Mouse (Mus musculus) lung, postnatal 25 days (tissue): ENCODE results near the gene Myl12a.

Experiments used
- DNase-seq: peaks from one replicate; pipeline ENCODE4 v3.0.0; 2022; ENCODE audit warnings: low spot score

Myl12a gene

DNA sequence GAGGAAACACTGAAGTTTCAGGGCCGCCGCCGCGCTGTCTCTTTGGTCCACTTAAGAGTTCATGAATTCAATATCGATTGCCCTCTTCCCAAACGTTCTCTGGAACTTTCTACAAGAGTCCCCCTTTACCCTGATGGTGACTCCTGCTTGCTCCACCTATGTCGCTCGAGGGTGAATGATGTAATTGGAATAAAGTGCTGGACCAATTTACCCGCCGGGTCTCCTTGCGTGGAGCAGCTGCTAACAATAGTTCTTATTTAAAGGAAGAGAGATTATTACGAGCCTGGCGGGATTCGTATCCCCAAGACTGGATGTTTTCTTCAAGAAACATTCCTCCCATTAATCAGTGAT, at the start of gene Myl12a:
TSS of gene Myl12a (minus strand) at position 135 of the 351 bp plus-strand sequence.
- no peak for DNase-seq

DNA sequence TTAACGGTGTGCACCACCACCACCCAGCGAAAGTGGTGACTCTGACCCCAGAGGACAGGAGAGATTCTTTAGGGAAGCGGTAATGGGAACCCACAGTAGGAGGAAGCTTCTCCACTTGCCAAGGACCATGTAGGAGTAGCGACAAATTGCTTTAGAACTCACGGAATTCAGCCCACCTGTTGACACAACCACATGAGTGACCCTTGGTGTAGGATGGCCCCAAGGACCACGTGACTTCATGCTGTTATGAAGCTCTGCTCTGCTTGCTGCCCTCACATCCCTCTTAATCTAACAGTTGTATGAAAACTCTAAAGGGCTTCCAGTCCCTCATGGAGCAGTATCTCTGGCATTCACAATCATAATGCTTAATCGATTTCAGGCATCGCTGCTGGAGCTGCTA, 46.6 kb upstream of the Myl12a start:
- no peak for DNase-seq

DNA sequence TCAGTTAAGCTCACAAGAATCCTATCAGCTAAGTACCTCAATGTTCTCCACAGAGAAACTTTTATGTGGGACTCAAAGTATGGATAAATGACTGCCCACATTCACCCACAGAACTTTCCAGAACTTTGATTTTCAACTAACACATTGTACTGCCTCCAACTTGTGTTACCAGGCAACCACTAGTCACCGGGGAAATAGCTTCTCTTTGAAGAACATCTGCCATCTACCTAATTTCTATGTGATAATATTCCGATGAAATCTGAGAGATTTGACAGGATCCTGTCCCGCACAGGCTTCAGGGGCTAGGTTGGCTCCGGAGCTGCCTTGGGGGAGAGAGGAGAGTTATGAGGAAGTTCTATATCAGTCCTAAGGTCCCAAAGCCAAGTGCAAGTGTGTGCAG, 44.2 kb upstream of the Myl12a start:
- no peak for DNase-seq

DNA sequence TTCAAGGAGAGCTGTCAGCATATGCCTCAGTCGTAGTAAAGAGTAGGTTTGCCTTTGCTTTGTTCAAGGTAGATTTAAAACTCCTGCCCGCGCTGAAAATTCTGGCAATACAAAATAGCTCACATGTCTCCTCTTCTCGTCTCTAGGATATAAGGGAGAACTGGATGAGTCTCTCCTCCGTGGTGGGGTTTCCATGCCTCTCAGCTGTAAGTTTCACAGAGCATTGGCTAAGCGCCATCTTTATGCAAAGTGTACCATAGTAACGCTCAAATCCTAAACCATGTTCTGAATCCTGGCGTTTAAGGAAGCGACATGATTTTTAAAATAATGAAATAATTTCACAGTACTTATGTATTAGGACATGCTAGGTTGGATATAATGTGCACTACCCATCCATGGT, 42.9 kb upstream of the Myl12a start:
- DNase-seq: no peak

DNA sequence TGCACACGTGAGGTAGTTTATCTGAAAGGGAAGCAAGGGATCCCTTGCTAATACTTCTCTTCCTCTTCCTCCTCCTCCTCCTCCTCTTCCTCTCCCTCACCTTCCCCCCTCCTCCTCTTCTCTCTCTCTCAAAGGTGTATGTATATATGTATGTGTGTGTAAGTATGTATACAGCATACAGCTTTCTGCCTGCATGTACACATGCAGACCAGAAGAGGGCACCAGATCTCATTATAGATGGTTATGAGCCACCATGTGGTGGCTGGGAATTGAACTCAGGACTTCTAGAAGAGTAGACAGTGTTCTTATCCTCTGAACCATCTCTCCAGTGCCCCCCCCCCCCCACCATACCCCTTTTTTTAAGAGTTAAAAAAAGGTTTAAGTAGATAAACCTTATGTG, 40.0 kb upstream of the Myl12a start:
- DNase-seq: no peak

DNA sequence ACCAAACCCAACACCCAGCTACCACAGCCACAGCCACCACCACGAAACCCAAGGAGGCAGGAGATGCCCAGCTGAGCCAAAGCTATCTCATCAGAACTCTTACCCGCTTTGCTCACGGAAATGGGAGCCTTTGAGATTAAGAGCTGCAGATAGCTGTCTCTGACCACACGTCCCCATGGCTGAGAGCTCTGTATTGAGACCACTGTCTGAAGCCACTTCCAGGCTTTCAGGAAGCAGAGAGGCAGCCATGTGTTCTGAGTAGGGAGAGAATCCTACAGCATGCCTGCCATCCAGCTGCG, 37.9 kb upstream of the Myl12a start:
- DNase-seq: no peak

DNA sequence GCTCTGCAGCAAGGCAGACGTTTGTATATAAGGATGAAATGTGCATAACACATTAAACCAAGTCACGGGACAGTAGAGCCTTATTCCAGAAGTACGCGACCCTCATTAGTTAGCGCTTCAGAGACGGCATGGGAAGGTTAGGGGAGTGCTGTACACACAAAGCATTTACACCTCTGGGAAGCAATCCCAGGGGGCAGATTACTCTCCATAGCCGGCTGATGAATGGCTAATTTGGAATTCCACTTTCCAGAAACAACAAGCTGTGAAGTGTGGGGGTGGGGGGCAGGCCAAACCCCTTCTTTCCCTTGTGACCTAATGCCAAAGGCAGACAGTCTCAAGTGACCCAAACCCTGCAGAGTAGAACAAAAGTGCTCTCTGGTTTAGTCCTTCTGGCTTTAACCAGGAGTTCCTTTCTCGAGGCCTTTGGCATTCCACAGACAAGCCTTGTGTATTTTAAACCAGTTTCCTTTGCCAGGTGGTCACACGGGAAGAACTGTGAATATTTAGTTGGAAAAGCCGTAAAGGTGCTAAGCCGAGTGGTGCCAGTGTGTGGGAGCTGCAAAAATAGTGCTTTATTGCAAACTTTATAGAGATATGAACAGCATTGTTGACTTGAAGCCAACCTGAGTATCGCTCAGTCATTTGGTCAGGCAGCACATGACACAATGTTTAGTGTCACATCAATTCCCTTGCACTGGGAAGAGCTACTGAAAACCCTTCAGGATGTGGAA, 37.3 kb upstream of the Myl12a start:
- no peak for DNase-seq

DNA sequence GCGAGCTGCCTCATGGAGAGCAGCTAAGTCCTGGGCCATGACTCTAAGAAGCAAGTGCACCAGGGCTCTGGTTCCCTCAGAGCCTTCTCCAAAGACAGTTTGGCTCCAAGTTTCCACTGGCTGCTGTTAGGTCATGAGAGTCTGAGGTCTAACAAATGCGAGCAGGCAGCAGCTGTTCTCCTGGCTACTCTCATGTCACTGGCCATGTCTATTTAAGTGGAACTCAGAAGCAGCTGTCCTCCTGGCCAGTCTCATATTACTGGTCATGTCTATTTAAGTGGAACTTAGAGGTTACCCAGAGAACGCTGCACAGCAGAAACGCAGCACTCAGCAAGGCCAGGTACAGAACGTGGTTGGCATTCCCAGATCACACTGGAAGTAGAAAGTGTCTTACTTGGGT, 36.1 kb upstream of the Myl12a start:
- DNase-seq: no peak

DNA sequence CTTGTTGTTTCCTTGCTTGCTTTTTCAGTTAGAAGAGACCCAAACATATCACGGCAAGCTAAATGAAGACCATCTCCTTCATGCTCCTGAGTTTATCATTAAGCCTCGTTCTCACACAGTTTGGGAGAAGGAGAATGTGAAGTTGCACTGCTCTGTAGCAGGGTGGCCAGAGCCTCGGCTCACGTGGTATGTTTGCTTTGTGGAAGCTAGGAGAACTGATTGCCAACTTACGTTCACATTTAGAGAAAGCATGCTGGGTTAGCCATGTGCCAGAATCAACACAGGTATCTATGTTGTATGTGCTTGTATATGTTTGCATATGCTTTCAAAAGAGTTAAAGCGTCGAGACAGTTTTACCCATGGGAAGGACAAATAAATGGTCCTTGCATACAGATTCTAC, 34.5 kb upstream of the Myl12a start:
- DNase-seq: no peak

DNA sequence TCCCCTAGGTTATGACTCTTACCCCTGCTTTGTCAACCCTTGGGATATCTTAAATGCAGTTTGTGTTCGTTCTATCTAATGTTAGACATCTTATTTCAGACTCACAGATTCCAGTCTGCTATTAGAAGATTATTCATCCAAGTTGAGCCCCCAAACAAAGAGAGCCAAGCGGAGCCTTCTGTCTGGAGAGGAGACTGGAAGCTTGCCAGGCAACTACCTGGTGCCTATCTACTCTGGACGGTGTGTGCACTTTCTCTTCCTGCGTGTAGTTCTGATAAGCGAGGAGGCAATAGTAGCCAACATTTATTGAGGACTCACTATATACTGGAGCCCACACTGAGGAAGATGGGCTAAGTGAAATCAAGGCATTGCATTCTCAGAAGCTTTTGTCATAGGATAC, 31.8 kb upstream of the Myl12a start:
- DNase-seq: no peak

DNA sequence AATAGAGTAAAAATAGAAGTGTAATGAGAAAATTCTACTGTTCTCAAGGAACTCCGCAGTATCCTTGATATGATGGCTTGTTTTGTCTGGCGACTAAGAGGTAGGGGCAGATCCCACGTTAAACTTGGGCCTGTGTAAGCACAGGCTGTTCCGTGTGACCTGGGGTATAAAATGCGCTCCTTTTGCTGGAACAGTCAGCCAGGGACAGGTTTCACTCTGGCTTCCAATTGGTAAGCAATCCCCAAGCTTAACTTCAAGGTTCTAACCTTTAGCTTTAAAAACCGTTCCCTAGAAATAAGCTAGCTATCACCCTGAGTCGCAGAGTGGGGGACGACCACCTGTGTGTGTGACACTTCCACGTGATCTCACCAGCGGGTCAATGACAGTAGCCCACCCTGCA, 30.0 kb upstream of the Myl12a start:
- no peak for DNase-seq

DNA sequence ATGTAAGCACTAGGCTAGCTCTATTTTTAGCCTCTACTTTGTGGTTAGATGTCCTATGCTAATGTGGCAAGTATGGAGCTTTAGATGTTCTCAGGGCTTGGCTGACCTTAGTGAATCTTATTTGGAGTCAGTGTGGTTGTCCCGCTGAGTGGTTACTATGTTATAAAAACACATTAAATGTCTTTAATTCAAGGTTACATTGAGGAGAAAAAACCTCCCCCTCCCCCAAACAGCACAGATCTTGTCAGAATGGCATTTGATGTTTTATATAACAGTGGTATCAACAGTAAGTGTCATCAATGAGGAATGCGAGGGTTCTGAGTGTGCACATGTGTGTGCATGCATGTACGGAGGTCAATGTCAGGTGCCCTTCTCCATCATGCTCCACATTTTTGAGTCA, 24.5 kb upstream of the Myl12a start:
- no peak for DNase-seq

DNA sequence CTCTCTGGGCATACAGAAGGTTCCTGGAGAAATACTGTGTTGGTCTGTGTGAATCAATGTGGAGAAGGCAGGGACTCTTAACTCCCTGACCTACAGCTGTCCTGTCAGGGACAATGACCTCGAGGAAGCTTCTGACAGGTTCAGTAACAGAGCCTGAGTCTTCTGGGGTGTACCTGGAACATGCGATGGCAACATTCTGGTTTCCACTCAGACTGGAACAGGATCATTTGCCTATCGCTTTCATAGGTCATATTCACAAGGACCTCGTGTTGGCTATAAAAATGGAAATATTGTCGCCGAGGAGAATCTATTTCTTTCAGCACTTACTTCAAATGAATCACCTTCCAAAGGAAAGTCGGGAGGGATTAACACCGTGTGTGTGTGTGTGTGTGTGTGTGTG, 23.2 kb upstream of the Myl12a start:
- no peak for DNase-seq

DNA sequence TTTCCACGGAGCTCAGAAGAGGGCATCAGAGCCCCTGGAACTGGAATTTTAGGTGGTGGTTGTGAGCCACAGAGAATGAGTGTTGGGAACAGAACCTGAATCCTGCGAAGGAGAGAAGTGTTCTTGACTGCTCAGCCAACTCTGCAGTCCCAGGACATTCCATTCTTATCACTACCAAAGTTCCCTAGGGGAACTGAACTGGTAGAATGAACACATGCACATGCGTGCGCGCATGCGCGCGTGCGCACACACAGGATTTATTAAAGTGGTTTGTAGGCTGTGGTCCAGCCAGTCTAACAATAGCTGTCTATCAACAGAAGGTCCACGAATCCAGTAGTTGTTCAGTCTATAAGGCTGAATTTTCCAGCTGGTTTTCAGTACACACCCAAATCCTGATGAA, 21.4 kb upstream of the Myl12a start:
- DNase-seq: no peak

DNA sequence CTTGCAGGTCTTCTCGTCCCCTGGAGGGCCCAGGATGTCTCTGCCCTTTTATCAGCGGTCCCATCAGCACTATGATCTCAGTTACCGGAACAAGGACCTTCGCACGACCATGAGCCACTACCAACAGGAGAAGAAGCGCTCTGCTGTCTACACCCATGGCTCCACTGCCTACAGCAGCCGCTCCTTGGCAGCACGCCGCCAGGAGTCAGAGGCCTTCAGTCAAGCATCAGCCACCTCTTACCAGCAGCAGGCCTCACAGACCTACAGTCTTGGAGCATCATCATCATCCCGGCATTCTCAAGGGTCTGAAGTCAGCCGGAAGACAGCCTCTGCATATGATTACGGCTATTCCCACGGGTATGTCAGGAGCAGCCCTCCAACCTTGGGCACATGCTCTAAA, 20.2 kb upstream of the Myl12a start:
- DNase-seq: no peak

DNA sequence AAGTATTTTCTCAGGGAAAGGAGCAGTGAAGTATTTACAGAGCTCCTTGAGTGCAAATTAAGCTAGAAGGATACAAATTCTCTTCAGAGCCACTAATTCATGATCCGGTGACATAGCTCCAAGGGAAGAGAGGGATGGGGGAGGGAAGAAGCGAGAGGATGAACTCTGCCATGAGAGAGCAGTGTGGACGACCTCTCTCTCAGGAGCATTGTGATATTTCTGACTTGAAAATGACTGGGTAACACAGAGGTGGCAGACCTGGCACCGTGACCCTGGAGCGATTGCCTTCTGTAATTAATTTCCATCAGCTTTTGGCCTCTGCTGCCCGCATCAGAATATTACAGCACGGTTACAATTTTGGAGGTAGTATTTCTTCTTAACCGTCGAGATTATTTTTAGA, 17.2 kb upstream of the Myl12a start:
- DNase-seq: no peak

DNA sequence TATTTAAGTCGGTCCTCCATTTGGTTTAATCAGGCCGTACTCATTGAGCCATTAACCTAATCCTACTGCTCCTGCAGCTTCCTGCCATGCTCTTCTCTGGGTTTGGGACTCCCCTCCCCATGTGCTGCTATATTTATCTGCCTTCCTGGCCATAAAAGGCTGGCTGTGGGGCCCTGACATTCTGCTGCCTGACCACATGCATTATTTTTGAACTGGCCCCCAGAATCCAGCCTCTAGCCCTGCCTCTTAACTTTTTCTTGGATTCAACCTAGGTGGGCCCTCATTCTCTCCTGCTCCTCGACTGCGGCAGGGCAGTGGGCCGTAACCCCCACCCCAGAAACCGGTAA, 16.6 kb upstream of the Myl12a start:
- no peak for DNase-seq

DNA sequence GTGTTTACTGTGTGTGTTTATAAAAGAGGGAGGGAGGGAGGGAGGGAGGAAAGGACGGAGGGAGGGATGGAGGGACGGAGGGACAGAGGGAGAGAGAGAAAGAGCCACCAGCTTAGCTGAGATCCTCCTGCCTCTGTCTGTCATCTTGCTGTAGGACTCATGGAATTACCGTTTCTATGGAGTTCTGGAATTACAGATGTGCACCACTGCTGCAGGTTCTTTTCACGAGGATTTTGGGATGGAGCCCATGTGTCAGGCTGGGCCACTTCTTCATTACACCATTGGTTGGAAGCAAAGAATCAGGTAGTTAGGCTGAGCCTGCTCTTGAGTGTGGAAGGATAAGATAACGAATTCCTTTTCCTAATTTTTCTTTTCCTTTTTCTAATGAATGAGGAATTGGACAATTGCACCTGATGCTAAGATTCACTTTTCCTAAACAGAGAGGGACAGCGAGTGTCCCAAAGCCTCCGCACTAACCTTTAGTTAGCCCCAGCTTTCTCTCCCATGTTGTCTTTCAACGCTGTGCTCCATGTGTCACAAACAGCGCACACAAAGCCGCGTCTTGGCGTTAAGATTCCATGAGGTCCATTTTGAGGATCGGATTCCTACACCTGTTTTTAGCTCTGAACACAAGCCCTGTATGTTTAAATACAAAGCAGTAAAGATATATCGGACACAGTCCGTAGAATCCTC, 16.1 kb upstream of the Myl12a start:
- DNase-seq: no peak

DNA sequence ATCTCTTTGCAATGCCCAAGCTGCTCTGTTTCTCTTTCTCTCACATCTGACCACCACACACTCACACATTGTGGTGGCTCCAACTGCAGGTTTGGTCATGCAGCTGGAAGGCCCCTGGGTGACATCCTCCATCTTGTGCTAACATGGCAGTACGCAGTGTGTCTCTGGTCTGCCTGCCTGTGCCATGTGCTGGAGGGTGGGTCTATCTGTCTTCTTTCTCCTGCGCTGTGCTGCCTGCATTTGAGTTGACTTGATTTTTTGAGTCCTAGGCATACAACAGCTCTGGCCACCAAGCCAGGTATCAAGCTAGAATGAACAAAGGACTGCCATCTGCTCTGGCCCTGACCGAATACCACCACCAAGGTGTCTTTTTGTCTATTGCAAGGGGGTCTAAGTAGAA, 15.5 kb upstream of the Myl12a start:
- DNase-seq: no peak

DNA sequence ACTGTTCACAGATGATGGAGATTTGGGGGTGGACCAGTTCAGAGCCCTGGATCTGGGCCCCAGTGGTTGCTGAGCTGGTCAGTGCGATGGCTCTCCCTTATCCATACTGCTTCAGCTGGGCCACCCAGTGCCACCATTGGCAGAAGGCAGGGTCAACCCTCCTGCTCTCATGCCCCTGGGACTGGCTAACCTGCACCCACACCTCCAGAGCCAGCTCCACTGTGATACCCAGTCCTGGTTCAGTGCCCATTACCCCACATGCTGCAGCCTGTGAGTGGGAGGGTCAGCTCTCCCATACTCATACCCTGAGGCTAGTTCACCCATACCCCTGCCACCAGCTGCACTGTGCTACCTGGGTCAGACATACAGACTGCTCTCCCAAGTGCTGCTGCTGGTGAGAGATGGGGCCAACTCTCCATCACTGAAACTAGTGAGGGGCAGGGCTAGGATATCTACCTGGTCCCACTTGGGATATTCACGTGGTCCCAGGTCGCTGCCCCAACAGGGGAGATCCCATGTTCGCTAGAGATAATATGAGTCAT, 14.8 kb upstream of the Myl12a start:
- DNase-seq: no peak

DNA sequence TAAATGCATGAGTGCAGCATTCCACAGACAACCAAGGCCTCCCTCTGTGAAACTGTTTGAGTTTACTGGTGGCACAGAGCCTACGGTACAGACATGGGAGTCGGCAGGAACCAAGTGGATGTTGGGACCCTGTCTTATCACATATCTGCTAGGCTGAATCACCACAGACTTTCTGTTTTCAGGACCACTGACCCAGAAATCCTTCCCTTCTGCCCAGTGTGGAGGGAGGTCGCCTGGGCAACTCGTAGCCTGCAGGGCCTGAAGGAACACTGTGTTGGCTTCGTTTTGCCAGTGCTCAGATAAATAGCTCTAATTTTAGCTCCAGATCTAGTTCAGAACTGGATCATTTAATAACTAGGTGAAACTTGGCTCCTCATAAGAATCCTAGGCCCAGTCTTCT, 12.2 kb upstream of the Myl12a start:
- DNase-seq: no peak

DNA sequence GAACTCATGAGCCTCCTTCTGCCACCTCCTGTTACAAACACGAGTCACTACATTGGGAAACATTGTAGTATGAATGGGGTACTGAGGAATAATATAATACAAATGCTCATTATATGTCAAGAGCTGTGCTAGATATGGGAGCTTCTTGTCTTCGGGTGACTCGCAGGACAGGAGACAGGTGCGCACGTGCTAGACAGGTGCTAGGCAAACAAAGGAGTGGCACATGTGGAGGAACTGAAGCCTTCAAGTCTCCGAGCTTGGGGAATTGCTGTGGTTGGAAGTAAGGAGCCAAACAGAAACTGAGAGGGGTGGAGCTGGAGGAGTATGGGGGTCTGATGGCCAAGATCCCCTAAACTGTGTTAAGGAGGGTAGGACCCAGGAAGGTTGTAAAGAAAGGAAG, 10.4 kb upstream of the Myl12a start:
- DNase-seq: no peak

DNA sequence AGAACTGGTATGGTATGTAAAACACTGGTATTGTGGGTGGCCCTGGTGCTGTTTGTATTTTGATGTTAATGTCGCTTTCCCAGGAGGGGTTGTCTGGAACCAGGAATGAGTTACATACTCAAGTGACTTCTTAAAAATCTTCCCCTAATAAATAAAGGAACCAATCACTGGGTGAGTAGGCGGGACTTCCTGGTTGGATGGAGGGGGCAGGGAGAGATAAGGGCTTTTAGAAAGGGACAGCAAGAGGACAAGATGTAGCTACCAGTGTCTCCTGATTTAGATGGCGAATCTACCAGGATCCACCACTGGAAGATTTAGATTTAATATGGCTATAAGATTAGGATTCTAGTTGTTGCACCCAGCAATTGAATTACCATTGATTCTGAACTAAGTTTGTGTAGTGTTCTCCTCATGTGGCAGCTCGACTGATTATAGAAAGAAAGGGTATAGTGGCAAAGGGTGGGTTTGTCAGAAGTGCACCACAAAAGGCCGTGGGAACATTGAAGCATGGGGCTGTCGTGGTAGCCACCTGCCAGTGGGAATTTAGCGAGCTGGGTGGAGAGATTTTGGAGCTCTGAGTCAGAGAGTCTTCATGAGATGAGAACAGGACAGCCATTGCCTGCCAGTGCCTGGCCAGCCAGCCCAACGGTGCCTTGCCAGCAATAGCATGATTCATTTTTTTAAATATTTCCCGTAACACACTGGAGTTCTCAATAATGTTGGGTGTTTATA, 9.4 kb upstream of the Myl12a start:
- DNase-seq: no peak
